Mouse (Mus musculus): ENCODE results near the gene Spesp1. TPM values are rescaled to one million over a fixed set of nuclear protein-coding genes. Genes with fewer than 3 reads are reported as not detected.

The Spesp1 gene
- total RNA-seq, 1 experiment from 2014 or later = not detected

DNA sequence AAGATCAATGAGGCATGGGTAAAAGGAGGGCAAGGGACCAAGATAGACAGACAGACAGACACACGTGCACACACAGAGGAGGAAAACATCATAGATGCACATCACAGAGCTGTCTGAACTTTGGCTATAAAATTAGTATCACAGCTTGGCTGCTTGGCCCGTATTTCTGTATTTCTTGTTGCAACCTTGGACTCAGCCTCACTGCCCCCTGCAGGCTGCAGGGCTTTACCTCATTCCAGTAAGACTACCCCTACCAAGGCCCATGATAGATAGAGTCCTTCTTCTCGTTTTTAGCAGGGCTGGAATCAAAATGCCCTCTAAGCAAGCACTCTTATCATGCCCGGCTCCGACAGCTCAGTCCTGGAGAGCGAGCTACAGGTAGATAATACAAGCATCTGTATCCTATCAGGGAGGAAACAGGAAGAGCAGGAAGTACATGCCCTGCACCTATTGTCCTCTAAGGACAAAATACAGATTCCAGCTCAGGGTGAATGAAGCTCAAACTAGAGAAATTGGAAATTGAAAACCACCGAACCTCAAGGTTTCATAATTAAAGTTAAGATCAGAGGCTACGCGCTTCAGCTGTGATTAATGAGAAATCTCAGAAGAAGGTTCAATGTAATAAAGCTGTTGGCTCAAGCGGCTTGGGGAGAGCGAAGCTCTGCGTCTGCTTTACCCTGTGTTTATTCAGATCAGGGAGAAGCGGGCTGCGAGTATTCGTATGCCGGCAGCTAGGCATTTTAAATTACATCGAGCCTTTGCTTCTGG is 36.2 kb downstream of the Spesp1 start:
- DNase-seq = peak; percentile 31

GRCm38 (mm10) chr9:62244612-62245010 is 37.4 kb downstream of the Spesp1 start:
- DNase-seq = no peak

GRCm38 (mm10) chr9:62243991-62244611 is 37.9 kb downstream of the Spesp1 start:
- DNase-seq = peak; percentile 91

GRCm38 (mm10) chr9:62240036-62240435 is 42.0 kb downstream of the Spesp1 start:
- peak; percentile 55 for DNase-seq

GRCm38 (mm10) chr9:62237381-62237980 is 44.5 kb downstream of the Spesp1 start:
- DNase-seq = no peak

DNA sequence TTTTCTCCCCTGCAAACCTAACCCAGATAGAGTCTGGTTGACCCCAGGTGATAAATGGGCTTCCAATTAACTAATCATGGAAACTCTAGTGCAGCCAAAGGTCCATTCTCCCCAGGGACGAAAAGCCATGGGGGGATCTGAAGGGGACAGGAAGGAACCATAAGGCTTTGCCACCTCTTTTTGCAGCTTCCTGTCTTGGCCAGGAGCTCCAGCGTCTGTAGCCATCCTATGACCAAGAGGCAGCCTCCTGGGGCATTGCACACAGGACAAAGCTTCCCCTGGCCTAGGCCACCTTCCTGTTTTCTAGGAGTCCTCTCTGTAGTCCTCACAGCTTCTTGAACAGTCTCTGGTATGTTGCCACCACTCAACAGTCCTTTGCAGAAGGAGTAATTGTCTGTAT is 46.5 kb downstream of the Spesp1 start:
- DNase-seq = no peak

DNA sequence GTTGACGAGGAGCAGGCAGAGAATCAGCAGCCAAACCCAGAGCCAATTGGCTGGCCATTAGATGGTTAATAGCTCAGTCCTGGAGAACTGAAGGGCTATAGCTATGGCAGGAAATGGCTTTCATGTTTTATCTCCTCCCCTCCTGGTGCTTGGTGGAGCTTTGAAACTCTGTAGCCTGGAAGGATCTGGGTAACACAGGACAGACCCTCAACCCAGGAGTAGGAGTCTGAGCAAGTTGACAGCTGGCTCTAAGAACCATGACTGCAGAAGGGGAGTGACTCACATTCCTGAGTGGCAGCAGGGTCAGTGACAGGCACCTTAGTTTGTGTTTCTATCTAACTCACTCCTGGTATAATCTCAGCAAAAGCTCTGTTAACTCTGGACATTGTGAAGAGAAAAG is 49.4 kb downstream of the Spesp1 start:
- no peak for DNase-seq

- no peak for DNase-seq
These were observed 51.0 kb downstream of the Spesp1 start for GRCm38 (mm10) chr9:62231046-62231445.

GRCm38 (mm10) chr9:62229985-62230384 is 52.0 kb downstream of the Spesp1 start:
- DNase-seq = no peak

GRCm38 (mm10) chr9:62222481-62222880 is 59.5 kb downstream of the Spesp1 start:
- no peak for DNase-seq

DNA sequence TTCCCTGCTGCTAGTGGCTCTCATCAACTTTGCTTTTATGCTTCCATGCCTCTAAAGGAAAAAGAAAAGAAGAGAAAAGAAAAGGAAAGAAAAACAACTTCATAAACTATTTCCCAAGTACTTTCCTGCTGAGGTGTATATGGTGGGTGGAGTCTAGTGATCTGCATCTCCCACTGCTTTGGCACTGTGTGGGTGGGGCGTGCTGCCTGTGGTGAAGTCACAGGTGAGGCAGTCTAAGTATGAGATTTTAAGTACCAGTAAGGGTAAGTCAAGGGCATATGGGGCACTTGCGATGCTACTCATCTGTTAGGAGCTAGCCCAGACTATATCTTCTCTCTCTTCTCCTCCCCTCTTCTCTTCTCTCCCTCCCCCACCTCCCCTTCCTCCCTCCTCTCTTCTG is 60.0 kb downstream of the Spesp1 start:
- DNase-seq = no peak

Small RNA genes within 50 kb of the gene (microRNA-seq; reads per million reads assigned to microRNA genes)
- gene Gm25603 = 0 reads per million in 2 experiments

Other genes with a start within 250 kb of the Spesp1 start
- 27.2 and 30.3 TPM in 2 replicates for gene Glce, start 159.6 kb downstream of the Spesp1 start, total RNA-seq (2021)
- 379 and 408 TPM in 2 replicates for gene Anp32a, start 59.1 kb upstream of the Spesp1 start, total RNA-seq (2021)